Mouse (Mus musculus) macrophage (primary cell): Measurements from ENCODE around the gene Tmx4. TPM values are rescaled to one million over a fixed set of nuclear protein-coding genes. Genes with fewer than 3 reads are reported as not detected.

Source experiments
- polyA plus RNA-seq: library from polyadenylated mRNA; stranded (reverse); fragments of 250-400 nt; gene quantifications from 3 replicates; pipeline ENCODE4 v1.2.4, GENCODE M21; 2018; ENCODE audit warnings: inconsistent platforms

Gene Tmx4
- polyA plus RNA-seq, 1 experiment from 2014 or later: 14.0 TPM

Other genes with a start within 250 kb of the Tmx4 start
- gene Hao1, start 89.8 kb downstream of the Tmx4 start, polyA plus RNA-seq: 0.11 TPM in 1 of 3 replicates, not detected in the others
- gene Plcb1, start 141.9 kb upstream of the Tmx4 start, polyA plus RNA-seq: 0.02 to 0.28 TPM (median 0.13 TPM) in 3 replicates